Mouse (Mus musculus): ENCODE data around the gene Ankrd10.
"Not testable (repeated sequence)": the region's sequence is repeated elsewhere in the genome, so short reads cannot be mapped to it uniquely, and the experiment has no call there.

The Ankrd10 gene

DNA sequence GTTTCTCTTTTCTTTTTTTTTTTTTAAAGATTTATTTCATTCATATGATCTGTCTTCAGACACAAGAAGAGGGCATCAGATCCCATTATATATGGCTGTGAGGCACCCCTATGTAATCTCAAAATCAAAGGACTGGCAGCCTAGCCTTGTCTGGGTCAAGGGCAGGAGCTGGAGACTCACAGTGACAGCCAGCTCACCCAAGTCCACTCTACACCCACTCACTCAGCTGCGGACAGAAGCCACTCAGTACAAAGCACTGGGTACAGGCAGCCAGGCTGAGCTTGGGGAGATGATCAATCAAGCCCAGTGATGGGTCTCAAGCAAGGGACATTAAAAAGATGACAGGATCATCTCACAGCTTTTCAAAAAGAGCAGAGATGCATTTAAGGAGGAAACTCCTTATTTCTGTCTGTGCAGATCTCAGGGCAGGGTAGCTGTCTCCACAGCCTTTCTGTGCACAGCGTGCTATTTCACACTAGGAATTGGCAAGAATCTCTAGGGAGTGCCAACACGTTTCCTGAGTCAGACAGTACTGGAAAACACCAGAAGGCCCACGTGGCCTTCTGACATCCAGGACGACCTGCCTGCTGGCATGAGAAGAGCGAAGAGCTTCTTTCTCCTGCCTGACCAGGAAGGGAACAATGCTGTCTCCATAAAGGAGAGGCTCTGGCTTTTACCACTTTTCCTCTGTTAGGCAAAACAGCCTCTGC lies 21.3 kb downstream of the Ankrd10 start:
- no peak for DNase-seq (ENCODE audit: low spot score in 2 of 2)

DNA sequence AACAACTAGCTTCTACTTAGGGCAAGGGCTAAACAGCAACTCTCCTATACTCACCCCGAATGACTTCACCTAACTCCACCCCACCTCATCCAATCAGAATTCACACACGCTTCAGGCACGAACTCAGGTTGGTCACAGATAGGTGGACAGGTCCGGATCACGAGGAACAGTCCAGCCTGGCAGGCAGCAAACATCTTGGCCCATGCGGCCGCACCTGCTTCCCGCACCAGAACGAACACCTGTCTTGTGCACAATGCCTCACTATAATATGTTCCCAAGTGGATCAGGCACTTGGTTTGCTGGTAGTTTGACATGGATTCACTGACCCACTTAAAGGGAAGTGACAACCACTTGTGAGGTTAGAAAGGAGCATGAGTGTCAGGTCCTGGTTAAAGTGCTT lies 26.7 kb downstream of the Ankrd10 start:
- DNase-seq (ENCODE audit: low spot score in 2 of 2), result no peak

DNA sequence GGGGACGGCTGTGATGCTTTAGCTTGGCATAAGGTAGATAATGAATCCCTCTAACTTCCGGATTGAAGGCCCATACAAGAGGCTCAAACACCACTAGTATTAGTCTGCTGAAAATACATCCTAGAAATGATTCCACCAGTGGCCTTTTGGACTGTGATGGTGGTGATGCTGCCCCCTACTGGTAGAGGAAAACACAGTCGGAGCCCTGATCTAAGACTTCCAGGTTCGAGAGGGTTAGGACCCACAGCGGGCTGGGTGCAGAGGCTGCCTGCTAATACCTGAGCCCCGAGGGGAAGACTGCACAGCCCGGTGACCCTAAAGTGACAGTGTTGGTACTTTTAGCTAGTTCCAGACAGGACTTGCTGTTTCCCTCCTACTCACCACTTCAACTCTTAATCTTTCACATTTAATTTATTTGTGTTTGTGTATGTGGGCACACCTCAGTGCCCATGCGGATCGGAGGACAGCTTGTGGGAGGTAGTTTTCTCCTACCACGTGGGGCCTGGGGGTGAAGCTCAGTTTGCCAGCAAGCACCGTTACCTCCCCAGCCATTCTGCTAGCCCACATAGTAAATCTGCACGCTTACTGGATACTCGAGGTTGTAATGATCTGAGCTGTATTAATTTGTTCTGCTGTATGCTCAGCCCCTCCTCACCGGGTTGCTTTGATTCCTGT lies 33.4 kb downstream of the Ankrd10 start:
- peak; percentile 39 to 76 for DNase-seq (ENCODE audit: low spot score in 2 of 2)

GRCm38 (mm10) chr8:11600301-11600951 lies 35.1 kb downstream of the Ankrd10 start:
- no peak for DNase-seq (ENCODE audit: low spot score in 2 of 2)

- DNase-seq (ENCODE audit: low spot score in 2 of 2), result no peak
These were observed 42.2 kb downstream of the Ankrd10 start for GRCm38 (mm10) chr8:11593222-11593884.

- no peak for DNase-seq (ENCODE audit: low spot score in 2 of 2)
These were observed 43.3 kb downstream of the Ankrd10 start for GRCm38 (mm10) chr8:11592296-11592695.

DNA sequence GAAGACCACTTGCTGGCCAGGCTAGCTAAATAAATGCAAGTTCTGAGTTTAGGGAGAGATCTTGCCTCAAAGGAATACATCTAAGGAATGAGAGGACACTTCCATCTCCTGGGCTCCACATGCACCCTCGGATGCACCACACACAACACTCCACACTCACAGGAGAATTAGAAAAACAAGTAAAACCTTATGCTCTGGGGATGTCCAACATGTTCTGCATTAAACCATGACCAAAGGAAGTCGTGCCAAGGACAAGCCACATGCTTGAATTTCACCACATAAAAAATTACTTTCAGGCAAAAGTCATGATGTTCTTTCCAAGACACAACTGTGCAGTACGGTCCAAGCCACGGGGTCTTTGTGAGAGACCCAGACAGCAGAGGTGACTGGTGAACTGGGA lies 43.7 kb downstream of the Ankrd10 start:
- DNase-seq (ENCODE audit: low spot score in 2 of 2), result no peak

- DNase-seq (ENCODE audit: low spot score in 2 of 2), result no peak
These were observed 49.2 kb downstream of the Ankrd10 start for GRCm38 (mm10) chr8:11586374-11586745.

DNA sequence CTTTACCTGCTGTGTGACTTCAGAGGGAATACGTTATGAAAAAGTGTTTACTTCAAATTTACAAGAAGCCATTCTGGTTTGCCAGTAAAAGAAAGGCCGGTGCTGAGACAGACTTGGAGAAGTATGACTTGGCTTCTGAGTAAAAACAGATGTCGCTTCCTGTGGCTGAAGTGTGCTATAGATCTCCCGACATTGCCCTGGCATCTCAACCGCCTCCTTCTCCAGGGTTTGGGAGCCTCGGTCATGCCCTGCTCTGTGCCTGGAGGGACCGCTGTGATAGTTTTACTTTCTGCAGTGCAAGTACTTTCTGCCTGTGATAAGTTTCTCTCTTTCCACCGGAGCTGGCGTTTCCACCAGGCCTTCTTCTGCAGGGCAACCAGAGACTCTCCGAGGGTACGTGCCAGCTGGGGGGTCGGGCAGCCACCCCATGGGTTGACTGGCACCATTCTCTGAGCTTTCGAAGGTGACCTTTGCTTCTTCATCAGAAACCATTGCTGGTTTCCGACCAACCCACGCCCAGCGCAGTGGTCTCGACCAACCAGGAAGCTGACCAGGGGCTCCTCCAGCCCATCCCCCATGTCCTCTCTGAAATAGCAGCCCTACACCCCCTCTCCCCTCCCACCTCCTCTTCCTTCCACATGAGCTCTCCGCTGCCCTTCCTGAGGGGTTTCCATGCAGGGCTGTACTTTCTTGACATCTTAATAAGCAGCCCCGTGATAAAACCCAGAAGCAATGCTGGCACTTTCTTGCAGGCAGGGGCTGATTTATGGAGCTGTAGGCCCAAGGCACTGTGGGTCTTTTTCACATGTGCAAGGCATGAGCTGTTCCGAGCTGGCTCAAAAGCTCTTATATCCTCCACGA lies 49.8 kb downstream of the Ankrd10 start:
- peak in 1 of 2 experiments; percentile 61 for DNase-seq (ENCODE audit: low spot score in 2 of 2)

DNA sequence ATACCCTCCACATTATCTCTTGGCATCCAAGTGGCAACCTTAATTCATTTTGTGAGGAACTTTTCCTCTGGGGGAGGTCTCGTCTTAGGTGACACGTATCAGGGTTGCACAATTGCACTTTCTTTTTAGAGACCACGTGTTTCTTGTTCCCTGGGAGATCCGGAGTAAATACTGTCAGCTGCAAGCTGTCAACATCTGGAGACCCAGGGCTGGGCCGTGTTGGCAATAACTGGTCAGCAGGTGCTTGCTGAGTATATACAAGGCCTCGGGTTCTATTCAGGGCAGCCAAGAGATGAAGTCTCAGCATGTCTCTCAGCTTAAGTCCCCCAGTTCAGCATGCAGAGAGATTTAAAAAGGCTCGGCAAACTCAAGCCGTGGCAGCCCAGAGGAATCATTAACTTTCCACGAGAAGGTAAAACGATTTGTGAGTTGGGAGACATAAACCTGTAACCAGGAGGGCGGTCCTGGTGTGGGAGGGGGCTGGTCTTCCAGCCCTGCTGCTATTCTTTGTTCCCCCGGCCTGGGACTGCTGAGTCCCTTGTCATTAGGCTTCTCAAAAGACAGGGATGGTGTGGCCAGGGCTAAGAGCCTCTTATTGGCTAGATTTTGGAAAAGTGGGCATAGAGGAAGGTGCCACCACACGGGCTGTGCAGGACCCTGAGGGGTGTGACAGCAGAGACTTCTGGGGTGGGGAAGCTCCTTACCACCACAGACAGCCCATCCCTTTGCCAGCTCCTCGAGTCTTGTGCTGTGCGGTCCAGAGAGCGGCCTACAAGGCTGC lies 59.8 kb downstream of the Ankrd10 start:
- no peak for DNase-seq (ENCODE audit: low spot score in 2 of 2)

DNA sequence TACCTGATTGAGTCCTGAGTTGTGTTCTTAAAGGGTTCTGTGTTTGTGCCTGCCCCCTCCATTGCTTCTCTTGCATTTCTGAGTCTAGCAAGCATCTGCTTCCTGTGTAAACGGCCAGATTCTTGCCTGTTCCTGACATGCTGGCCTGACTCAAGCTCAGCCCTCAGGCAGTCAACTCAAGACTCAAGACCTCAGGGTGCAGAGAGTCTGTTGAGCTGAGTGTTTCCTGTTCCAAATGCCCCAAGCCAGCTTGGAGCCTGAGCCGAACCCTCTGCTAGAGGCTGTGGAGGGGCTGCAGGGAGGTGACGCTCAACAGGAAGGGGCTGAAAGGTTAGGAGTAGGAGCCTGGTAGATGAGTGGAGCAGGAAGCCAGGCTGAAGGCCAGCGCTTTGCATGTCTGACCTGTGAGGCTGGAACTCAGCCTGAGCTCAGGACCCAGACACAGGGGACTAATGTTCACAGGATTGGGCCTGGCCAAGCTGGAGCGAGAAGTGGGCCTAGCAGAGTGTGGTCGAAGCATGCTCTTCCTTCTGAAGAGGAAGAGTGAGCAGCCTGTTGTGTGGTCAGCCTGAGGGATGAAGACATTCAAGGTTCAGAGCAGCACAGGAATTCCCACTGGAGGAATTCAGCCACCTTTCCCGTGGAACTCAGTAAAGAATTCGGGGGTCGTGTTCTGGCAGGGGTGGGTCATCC lies 60.5 kb downstream of the Ankrd10 start:
- no peak for DNase-seq (ENCODE audit: low spot score in 2 of 2)

- no peak for DNase-seq (ENCODE audit: low spot score in 2 of 2)
These were observed 63.1 kb downstream of the Ankrd10 start for GRCm38 (mm10) chr8:11572428-11572827.

DNA sequence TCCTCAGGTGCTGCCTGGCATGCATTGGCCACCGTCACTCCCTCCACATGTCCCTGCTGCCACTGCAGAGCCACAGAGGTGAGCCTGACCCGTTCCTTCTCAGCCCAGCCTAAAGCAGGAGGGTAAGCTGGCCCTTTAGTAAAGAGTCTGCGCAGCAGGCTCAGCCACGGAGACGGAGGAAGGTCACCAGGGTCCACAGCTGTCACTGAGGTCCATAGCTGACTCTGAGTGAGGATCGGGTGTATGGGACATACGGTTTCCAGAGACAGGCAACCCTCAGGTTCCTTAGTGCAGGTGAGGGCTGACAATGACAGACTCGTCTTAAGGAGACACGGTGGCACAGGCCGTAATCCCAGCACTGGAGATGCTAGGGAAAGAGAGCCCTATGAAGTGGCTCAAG lies 63.6 kb downstream of the Ankrd10 start:
- DNase-seq (ENCODE audit: low spot score in 2 of 2), result no peak

GRCm38 (mm10) chr8:11570742-11571141 lies 64.8 kb downstream of the Ankrd10 start:
- no peak for DNase-seq (ENCODE audit: low spot score in 2 of 2)

DNA sequence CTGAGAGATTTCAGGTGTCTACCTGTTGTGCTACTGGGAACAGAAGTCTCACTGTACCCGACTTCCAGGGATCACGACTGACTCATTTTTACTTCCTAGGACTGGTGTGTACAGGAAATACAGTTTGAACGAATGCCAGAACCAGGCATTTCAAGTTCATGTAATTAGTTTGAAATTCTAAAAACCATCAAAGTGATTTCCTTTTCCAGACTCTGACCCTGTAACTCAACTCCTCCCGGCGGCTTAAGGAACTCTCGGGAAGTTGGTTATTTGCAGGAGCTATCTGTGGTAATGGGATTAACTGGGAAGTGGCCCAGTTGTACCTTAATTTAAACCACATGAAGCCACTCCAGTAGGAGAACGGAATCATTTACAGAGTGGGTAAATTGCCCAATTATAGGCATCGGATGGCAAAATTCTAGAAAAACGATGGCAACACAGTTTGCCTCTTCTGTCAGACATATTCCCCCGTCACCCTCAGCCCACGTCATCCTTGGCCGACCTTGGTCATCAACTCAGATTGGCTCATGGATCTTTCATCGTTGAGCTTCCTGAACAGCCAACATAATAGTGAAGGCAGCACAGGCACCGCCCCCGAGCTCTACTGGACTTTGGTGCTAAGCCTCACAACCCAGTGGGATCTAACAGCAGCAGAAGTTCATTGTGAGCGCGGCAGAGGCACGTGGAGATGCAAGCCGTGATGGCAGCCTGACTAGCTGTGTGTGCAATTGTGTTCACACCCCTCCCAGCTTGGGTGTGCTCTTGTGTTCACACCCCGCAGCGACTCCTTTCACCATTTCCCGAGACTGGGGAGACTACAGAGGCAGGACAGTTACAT lies 66.1 kb downstream of the Ankrd10 start:
- no peak for DNase-seq (ENCODE audit: low spot score in 2 of 2)

DNA sequence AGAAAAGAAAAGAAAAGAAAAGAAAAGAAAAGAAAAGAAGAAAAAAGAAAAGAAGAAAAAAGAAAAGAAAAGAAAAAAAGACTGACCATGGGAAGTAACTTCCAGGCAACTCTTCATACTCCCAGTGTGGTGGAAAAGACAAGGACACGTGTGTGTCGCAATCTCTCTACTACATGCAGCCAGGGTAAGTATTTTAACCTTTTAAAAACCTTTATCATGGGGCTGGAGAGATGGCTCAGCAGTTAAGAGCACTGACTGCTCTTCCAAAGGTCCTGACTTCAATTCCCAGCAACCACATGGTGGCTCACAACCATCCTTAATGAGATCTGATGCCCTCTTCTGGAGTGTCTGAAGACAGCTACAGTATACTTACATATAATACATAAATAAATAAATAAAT lies 67.4 kb downstream of the Ankrd10 start:
- DNase-seq (ENCODE audit: low spot score in 2 of 2), result not testable (repeated sequence)

GRCm38 (mm10) chr8:11564721-11565120 lies 70.8 kb downstream of the Ankrd10 start:
- no peak for DNase-seq (ENCODE audit: low spot score in 2 of 2)

GRCm38 (mm10) chr8:11564236-11564635 lies 71.3 kb downstream of the Ankrd10 start:
- no peak for DNase-seq (ENCODE audit: low spot score in 2 of 2)
